Mouse (Mus musculus): ENCODE data around the gene Usp22. TPM values are rescaled to one million over a fixed set of nuclear protein-coding genes. Genes with fewer than 3 reads are reported as not detected.

The Usp22 gene
- polyA plus RNA-seq (2012; rRNA removed) = 10.6 and 12.3 TPM in 2 replicates

GRCm38 (mm10) chr11:61174821-61175658, at the start of gene Usp22:
TSS of gene Usp22 (minus strand) at chr11:61175055.

DNA sequence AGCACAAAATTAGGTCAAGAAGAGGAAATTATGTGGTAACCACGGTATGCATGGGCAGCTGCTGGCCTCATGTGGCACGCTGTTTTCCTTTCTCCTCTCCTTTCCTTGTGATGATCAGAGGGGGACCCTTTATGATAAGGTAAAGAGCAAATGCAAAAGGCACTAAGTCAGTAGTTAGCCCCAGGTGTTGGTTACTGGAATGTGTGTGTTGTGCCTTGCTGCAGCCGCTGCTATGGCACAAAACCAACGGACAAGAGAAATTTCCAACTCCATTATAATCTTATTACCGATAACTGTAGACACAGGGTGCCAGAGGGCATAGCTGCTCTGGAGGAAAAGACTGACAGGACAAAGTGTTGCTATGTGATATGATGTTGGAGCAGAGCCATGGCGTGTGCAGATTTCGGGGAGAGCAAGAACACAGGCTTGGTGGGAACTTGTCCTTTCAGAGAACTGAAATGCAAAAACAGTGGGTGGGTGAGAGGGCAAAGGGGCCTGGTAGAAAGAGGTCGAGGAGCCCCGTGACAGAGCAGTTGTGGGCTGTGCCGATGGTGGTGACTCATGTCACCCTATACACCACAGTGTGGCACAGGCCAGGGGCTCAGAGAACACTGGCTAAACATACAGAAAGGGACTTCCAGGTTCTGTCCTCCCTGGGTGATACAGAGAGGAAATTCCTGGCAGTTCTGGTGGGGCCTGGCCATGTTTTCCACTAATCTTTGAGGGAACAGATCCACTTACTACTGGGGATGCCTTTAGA, 32.8 kb upstream of the Usp22 start, which contains the start of gene Aldh3a1:
Aldh3a1 (plus strand) TSS at position 51 of the 760 bp plus-strand sequence.

GRCm38 (mm10) chr11:61126606-61127355, 48.1 kb downstream of the Usp22 start, which contains the start of gene Tnfrsf13b:
TSS of gene Tnfrsf13b (plus strand) at chr11:61126755.

Other genes starting within 250 kb of the Usp22 start
- gene Map2k3, start 243.0 kb downstream of the Usp22 start, polyA plus RNA-seq (2012; rRNA removed) = 21.8 and 24.0 TPM in 2 replicates
- gene Kcnj12, start 152.5 kb downstream of the Usp22 start, polyA plus RNA-seq (2012; rRNA removed) = 0.02 and 0.07 TPM in 2 replicates
- gene Tnfrsf13b, start 48.3 kb downstream of the Usp22 start, polyA plus RNA-seq (2012; rRNA removed) = 7.4 and 8.0 TPM in 2 replicates
- 0.02 and 0.03 TPM in 2 replicates for gene Aldh3a1, start 32.5 kb upstream of the Usp22 start, polyA plus RNA-seq (2012; rRNA removed)
- 65.0 and 87.3 TPM in 2 replicates for gene Aldh3a2, start 92.4 kb upstream of the Usp22 start, polyA plus RNA-seq (2012; rRNA removed)
- 0.02 TPM in 2 replicates for gene Slc47a2, start 167.8 kb upstream of the Usp22 start, polyA plus RNA-seq (2012; rRNA removed)
- 19.4 and 20.3 TPM in 2 replicates for gene Slc47a1, start 203.3 kb upstream of the Usp22 start, polyA plus RNA-seq (2012; rRNA removed)

Data from liver, embryonic 18 days (tissue).